Mouse (Mus musculus): ENCODE results near the gene 1190002N15Rik.

- TF ChIP-seq CTCF (conservative IDR thresholded peaks at IDR 0.05; ENCODE audit: low read length): no peak
- no peak for TF ChIP-seq NANOG (IDR thresholded peaks at IDR 0.05; ENCODE audit: borderline replicate concordance, low read length)
These were observed 49.9 kb downstream of the 1190002N15Rik start for GRCm38 (mm10) chr9:94487976-94488375.

Data from E14TG2a.4 (cell line).